Mouse (Mus musculus): ENCODE measurements at regions not wholly inside any gene's neighbourhood (a gene's known extent, or its start where the extent isn't known, plus 50 kb on each side); places are given as distances from the start of the nearest gene placed in this dataset.

DNA sequence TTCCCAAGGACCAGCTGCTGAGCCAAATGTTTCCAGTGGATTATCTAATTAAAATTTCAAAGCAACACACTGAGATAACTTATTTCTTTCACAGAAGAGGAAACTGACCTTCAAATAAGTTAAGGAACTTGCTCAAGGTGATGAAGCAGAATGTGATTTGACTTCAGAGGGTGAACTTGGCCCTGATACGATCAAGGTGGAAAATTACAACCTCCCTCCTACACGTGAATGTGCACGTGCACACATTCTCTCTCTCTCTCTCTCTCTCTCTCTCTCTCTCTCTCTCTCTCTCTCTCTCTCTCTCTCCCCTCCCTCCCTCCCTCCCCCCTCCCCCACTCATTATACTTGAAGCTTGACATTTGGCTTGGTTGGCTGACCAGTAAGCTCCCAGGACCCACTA is 131.8 kb upstream of the Cxcr4 start:
- Histone ChIP-seq H3K4me1 (ENCODE audit: control insufficient read depth, insufficient read depth, low read length) (no peaks in the 10 kb centered on the region), H3K4me3 (ENCODE audit: insufficient read depth, low read length) (no peak overlapping the region), H3K27ac (ENCODE audit: insufficient read depth, low read length) (no peak overlapping the region)
- TF ChIP-seq CTCF (IDR thresholded peaks at IDR 0.05; ENCODE audit: borderline replicate concordance, insufficient read depth, low read length), result no peak
- TF ChIP-seq POLR2A (IDR thresholded peaks at IDR 0.05; ENCODE audit: low read depth, low read length), result no peak

DNA sequence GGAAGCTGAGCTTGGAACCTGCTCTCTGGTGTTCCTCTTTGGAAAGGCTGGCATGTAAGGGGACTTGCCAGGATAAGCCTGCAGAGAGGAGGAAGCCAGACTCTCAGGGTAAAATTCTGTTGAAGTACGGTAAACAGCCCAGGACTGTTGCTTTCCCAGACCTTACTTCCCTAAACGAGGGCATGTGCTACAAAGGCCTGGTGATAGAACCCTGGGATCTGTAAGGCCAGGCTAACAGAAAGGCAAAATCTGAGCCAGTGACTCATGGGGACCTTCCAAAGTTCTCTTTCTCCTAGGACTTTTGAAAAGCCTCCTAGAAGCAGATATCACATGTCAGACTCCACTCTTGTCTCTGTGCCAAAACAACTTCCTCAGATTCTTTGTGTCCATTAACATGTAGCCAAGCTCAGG is 130.0 kb upstream of the Cxcr4 start:
- Histone ChIP-seq H3K4me1 (ENCODE audit: control insufficient read depth, insufficient read depth, low read length) (no peaks in the 10 kb centered on the region), H3K27ac (ENCODE audit: insufficient read depth, low read length) (no peak overlapping the region), H3K4me3 (ENCODE audit: insufficient read depth, low read length) (no peak overlapping the region)
- TF ChIP-seq POLR2A (IDR thresholded peaks at IDR 0.05; ENCODE audit: low read depth, low read length) (no peak), CTCF (IDR thresholded peaks at IDR 0.05; ENCODE audit: borderline replicate concordance, insufficient read depth, low read length) (no peak)

DNA sequence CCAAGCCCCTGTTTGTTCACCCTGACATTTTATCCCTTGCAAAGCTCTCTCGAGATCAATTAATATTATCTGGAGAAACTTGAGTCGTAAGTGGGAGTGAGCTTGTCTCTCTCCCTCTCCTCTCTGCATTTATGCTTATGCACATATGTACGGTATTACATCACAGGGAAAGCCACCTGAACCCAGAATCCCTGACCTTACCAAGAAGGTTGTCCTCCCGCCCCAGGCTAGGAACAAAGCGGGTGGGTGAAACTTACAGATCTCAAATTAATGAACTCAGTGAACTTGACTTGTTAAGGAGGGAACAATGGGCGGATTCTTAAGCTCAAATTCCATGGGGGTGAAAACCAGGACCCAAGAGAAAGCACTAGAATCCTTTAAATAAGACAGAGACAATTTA is 122.8 kb upstream of the Cxcr4 start:
- Histone ChIP-seq H3K27ac (ENCODE audit: insufficient read depth, low read length) (no peak overlapping the region), H3K4me1 (ENCODE audit: control insufficient read depth, insufficient read depth, low read length) (no peaks in the 10 kb centered on the region), H3K4me3 (ENCODE audit: insufficient read depth, low read length) (no peak overlapping the region)
- TF ChIP-seq POLR2A (IDR thresholded peaks at IDR 0.05; ENCODE audit: low read depth, low read length) (no peak), CTCF (IDR thresholded peaks at IDR 0.05; ENCODE audit: borderline replicate concordance, insufficient read depth, low read length) (no peak)

DNA sequence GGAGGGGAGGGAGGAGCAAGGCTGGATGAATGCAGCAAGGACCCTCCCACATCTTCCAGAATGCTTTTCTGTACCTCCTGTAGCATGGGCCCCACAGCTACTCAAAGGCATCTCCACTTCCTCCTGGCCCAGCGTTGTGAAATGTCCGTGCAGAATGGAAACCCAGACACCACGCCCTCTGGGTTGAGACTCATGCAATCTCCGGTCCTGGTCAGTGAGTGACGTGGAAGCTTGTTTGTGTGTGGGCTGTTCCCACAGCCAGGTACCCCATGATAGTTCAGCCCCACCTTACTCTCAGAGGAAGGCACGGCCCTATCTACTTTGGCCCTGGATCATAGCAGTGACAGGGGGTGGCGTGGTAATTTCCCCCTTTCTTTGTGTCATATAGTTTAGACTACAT is 120.8 kb upstream of the Cxcr4 start:
- no peaks in the 10 kb centered on the region for H3K4me1 ChIP-seq (ENCODE audit: control insufficient read depth, insufficient read depth, low read length)
- H3K27ac ChIP-seq (ENCODE audit: insufficient read depth, low read length), result no peak overlapping the region
- H3K4me3 ChIP-seq (ENCODE audit: insufficient read depth, low read length), result no peak overlapping the region
- TF ChIP-seq POLR2A (IDR thresholded peaks at IDR 0.05; ENCODE audit: low read depth, low read length) (no peak), CTCF (IDR thresholded peaks at IDR 0.05; ENCODE audit: borderline replicate concordance, insufficient read depth, low read length) (no peak)

DNA sequence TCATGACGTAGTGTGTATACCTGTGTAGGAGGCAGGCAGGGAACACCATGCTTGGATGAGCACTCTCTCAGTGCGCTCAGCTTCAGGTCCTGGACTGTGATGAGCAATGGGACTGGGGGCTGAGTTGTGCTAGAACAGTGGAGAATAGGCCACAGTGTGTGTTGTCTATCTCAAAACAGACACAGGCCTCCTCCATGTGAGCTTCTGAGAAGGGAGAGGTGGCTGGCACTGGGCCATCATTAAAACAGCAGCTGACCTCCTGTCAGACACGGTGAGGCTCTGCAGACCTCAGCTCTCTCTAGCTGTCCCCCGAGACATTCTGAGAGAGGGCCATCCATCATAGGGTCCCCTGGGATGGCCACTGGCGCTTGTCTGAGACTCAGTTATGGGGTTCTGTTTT is 119.0 kb upstream of the Cxcr4 start:
- no peaks in the 10 kb centered on the region for H3K4me1 ChIP-seq (ENCODE audit: control insufficient read depth, insufficient read depth, low read length)
- TF ChIP-seq CTCF (IDR thresholded peaks at IDR 0.05; ENCODE audit: borderline replicate concordance, insufficient read depth, low read length) (no peak), POLR2A (IDR thresholded peaks at IDR 0.05; ENCODE audit: low read depth, low read length) (no peak)
- H3K4me3 ChIP-seq (ENCODE audit: insufficient read depth, low read length), result no peak overlapping the region
- no peak overlapping the region for H3K27ac ChIP-seq (ENCODE audit: insufficient read depth, low read length)

DNA sequence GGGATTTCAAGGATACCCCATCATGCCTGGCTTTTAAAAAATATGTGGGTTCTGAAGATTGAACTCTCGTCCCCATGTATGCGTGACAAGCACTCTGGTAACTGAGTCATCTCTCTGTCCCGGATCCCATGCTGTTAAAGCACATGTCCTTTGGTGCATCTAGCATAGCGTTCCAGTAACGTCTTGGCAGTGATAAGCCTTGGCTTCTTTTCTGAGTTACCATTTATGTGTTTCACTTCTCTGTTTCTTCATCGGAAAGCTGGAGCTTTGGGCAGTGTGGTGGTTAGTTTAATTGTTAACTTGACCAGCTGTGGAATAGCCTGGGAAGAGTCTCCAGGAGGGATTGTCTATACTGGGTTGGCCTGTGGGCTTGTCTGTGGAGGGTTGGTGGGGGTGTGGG is 115.7 kb upstream of the Cxcr4 start:
- Histone ChIP-seq H3K4me3 (ENCODE audit: insufficient read depth, low read length) (no peak overlapping the region), H3K27ac (ENCODE audit: insufficient read depth, low read length) (no peak overlapping the region), H3K4me1 (ENCODE audit: control insufficient read depth, insufficient read depth, low read length) (no peaks in the 10 kb centered on the region; the same call in 1 of the 2 replicates)
- no peak for TF ChIP-seq POLR2A (IDR thresholded peaks at IDR 0.05; ENCODE audit: low read depth, low read length)
- no peak for TF ChIP-seq CTCF (IDR thresholded peaks at IDR 0.05; ENCODE audit: borderline replicate concordance, insufficient read depth, low read length)

DNA sequence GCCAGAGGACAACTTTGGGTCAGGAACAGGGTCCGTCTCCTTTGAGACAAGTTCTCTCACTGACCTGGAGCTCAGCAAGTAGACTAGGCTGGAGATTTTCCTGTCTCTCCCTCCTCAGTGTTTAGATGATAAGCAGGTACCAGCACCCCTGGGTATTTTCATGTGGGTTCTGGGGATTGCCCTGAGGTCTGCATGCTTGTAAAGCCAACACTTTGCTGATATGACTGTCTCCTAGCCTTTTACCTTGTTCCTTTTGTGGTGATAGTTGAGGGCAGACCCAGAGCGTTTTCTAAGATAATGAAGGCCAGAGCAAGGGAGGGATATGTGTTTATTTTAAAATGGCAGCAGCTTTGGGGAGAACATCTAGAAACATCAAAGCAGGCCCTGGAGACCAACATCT is 114.1 kb upstream of the Cxcr4 start:
- Histone ChIP-seq H3K4me3 (ENCODE audit: insufficient read depth, low read length) (no peak overlapping the region), H3K27ac (ENCODE audit: insufficient read depth, low read length) (no peak overlapping the region), H3K4me1 (ENCODE audit: control insufficient read depth, insufficient read depth, low read length) (no peaks in the 10 kb centered on the region; the same call in 1 of the 2 replicates)
- TF ChIP-seq POLR2A (IDR thresholded peaks at IDR 0.05; ENCODE audit: low read depth, low read length) (no peak), CTCF (IDR thresholded peaks at IDR 0.05; ENCODE audit: borderline replicate concordance, insufficient read depth, low read length) (no peak)

DNA sequence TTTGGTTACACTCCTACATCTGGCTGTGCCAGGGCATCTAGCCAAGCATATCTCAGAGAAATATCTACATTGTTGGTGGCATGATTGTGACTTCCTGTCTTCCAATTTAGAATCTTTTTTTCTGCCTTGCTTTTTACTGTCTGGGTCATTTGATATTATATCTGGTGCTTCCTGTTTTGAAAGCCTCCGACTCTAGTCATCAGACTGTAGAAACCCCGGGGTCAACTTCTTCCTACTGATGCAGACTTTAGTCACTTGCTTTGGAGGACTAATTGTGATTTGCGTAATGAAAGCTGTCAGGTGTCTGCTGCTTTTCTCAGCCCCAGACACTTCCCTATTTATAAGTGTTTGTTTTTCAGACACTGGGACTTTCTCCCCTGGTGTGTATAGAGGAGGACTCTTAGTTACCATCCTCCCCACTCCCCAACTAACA is 113.0 kb upstream of the Cxcr4 start:
- Histone ChIP-seq H3K4me1 (ENCODE audit: control insufficient read depth, insufficient read depth, low read length) (no peaks in the 10 kb centered on the region; the same call in 1 of the 2 replicates), H3K27ac (ENCODE audit: insufficient read depth, low read length) (no peak overlapping the region), H3K4me3 (ENCODE audit: insufficient read depth, low read length) (no peak overlapping the region)
- TF ChIP-seq CTCF (IDR thresholded peaks at IDR 0.05; ENCODE audit: borderline replicate concordance, insufficient read depth, low read length), result no peak
- TF ChIP-seq POLR2A (IDR thresholded peaks at IDR 0.05; ENCODE audit: low read depth, low read length), result no peak

DNA sequence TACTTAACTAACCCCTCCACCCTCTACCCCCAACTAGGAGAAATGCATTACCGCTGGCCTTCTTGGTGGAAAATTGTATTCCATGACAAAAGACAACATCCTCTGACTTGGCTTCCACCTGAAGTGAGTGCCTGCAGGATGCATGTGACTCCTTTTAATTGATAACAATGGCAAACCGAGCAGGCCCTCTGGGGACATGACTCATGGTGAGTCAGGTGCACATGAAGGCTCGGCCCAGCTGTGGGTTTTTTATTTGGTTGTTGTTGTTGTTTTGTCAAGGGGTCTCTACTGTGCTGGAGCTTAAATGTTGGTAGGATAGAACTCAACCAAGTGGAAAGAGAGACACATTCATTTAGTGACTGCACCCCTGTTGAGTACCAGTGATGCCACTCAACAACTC is 109.2 kb upstream of the Cxcr4 start:
- no peak overlapping the region for H3K4me3 ChIP-seq (ENCODE audit: insufficient read depth, low read length)
- no peak for TF ChIP-seq CTCF (IDR thresholded peaks at IDR 0.05; ENCODE audit: borderline replicate concordance, insufficient read depth, low read length)
- no peak for TF ChIP-seq POLR2A (IDR thresholded peaks at IDR 0.05; ENCODE audit: low read depth, low read length)
- no peaks in the 10 kb centered on the region; the same call in 1 of the 2 replicates for H3K4me1 ChIP-seq (ENCODE audit: control insufficient read depth, insufficient read depth, low read length)
- no peak overlapping the region for H3K27ac ChIP-seq (ENCODE audit: insufficient read depth, low read length)

DNA sequence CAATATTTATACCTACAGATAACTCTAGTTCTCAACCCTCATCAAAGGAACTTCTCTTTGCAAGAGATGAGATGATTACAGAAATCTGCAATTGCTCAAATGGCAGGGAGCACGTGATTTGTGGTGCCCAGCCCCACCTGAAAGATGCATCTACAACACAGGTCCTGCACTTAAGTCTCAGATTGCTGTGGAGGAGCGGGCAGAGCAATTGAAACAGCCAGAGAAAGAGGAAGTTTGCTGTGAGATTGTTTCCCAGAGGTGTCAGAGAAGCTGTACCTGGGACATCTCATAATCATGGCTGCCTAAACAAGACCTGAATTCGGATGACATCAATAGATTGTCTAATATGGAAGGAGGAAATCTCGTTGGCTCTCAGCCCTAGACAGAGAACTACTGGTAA is 105.9 kb upstream of the Cxcr4 start:
- H3K4me1 ChIP-seq (ENCODE audit: control insufficient read depth, insufficient read depth, low read length), result no peaks in the 10 kb centered on the region
- H3K27ac ChIP-seq (ENCODE audit: insufficient read depth, low read length), result no peak overlapping the region
- no peak overlapping the region for H3K4me3 ChIP-seq (ENCODE audit: insufficient read depth, low read length)
- no peak for TF ChIP-seq POLR2A (IDR thresholded peaks at IDR 0.05; ENCODE audit: low read depth, low read length)
- no peak for TF ChIP-seq CTCF (IDR thresholded peaks at IDR 0.05; ENCODE audit: borderline replicate concordance, insufficient read depth, low read length)

DNA sequence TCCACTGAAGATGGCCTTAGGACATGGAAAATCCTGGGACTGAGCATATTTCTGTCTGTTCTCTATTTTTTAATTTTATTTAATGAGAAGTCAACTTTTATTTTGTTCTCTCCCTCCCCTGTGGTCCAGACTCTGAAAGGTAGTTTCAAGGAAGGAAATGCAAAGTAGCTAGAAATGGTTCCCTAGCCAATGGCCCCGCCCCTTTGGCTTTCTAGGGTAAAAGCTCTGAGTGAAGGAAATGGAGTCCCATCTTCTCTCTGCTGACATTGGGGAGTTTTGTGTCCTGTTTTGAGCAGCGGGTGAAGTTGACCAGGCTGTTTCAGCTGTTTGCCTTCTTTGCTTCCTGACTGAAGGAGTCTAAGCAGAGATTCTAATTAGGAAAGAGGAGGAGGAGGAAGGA is 103.8 kb upstream of the Cxcr4 start:
- Histone ChIP-seq H3K27ac (ENCODE audit: insufficient read depth, low read length) (no peak overlapping the region), H3K4me3 (ENCODE audit: insufficient read depth, low read length) (no peak overlapping the region), H3K4me1 (ENCODE audit: control insufficient read depth, insufficient read depth, low read length) (no peaks in the 10 kb centered on the region)
- TF ChIP-seq CTCF (IDR thresholded peaks at IDR 0.05; ENCODE audit: borderline replicate concordance, insufficient read depth, low read length) (no peak), POLR2A (IDR thresholded peaks at IDR 0.05; ENCODE audit: low read depth, low read length) (no peak)
